Mouse (Mus musculus): ENCODE measurements at regions not wholly inside any gene's neighbourhood (a gene's known extent, or its start where the extent isn't known, plus 50 kb on each side); places are given as distances from the start of the nearest gene placed in this dataset.
"Not testable (repeated sequence)": the region's sequence is repeated elsewhere in the genome, so short reads cannot be mapped to it uniquely, and the experiment has no call there.

GRCm38 (mm10) chr13:52296541-52297276 lies 234.4 kb downstream of the Diras2 start:
- no peaks in the 10 kb centered on the region for H3K36me3 ChIP-seq
- H3K9me3 ChIP-seq: no peaks in the 10 kb centered on the region
- no peak for ATAC-seq (ENCODE audit: insufficient read depth, low FRiP score, low read depth)
- no peaks in the 10 kb centered on the region for H3K27me3 ChIP-seq (replicated peaks)
- no peak overlapping the region for H3K4me2 ChIP-seq
- no peak overlapping the region for H3K4me3 ChIP-seq (replicated peaks)
- no peak overlapping the region for H3K9ac ChIP-seq
- H3K4me1 ChIP-seq: no peaks in the 10 kb centered on the region
- WGBS: 78% methylated on average over 9 of the region's 9 CpGs
- no peak overlapping the region for H3K27ac ChIP-seq

- Histone ChIP-seq H3K4me2 (no peak overlapping the region), H3K36me3 (no peaks in the 10 kb centered on the region), H3K9ac (no peak overlapping the region), H3K9me3 (no peaks in the 10 kb centered on the region), H3K4me1 (no peaks in the 10 kb centered on the region), H3K27ac (no peak overlapping the region), H3K27me3 (replicated peaks) (no peaks in the 10 kb centered on the region), H3K4me3 (replicated peaks) (no peak overlapping the region)
- whole genome bisulfite sequencing: 84% methylated on average over 7 of the region's 7 CpGs
- no peak for ATAC-seq (ENCODE audit: insufficient read depth, low FRiP score, low read depth)
These were observed 233.8 kb downstream of the Diras2 start for GRCm38 (mm10) chr13:52297277-52297623.

GRCm38 (mm10) chr13:52298362-52298761 lies 232.7 kb downstream of the Diras2 start:
- Histone ChIP-seq H3K36me3 (no peaks in the 10 kb centered on the region), H3K4me1 (no peaks in the 10 kb centered on the region), H3K27me3 (replicated peaks) (no peaks in the 10 kb centered on the region), H3K27ac (no peak overlapping the region), H3K4me2 (no peak overlapping the region), H3K9me3 (no peaks in the 10 kb centered on the region), H3K4me3 (replicated peaks) (no peak overlapping the region), H3K9ac (no peak overlapping the region)
- ATAC-seq (ENCODE audit: insufficient read depth, low FRiP score, low read depth): no peak
- WGBS: 67% methylated on average over 5 of the region's 5 CpGs

- not testable (repeated sequence) for H3K4me2 ChIP-seq; H3K9ac ChIP-seq; ATAC-seq (ENCODE audit: insufficient read depth, low FRiP score, low read depth); H3K36me3 ChIP-seq; H3K9me3 ChIP-seq; H3K4me3 ChIP-seq (replicated peaks); H3K27ac ChIP-seq; H3K27me3 ChIP-seq (replicated peaks); H3K4me1 ChIP-seq
These were observed 225.8 kb downstream of the Diras2 start for GRCm38 (mm10) chr13:52305328-52305727.

- Histone ChIP-seq H3K36me3 (no peaks in the 10 kb centered on the region), H3K9ac (no peak overlapping the region), H3K4me3 (replicated peaks) (no peak overlapping the region), H3K4me2 (no peak overlapping the region), H3K27me3 (replicated peaks) (no peaks in the 10 kb centered on the region), H3K27ac (no peak overlapping the region), H3K4me1 (no peaks in the 10 kb centered on the region), H3K9me3 (no peaks in the 10 kb centered on the region)
- ATAC-seq (ENCODE audit: insufficient read depth, low FRiP score, low read depth): no peak
- 51% methylated on average over 9 of the region's 9 CpGs for WGBS
These were observed 224.2 kb downstream of the Diras2 start for GRCm38 (mm10) chr13:52306783-52307440.

- H3K27ac ChIP-seq: no peak overlapping the region
- WGBS: 40% methylated on average over 2 of the region's 2 CpGs
- H3K4me3 ChIP-seq (replicated peaks): no peak overlapping the region
- no peaks in the 10 kb centered on the region for H3K36me3 ChIP-seq
- no peaks in the 10 kb centered on the region for H3K9me3 ChIP-seq
- H3K27me3 ChIP-seq (replicated peaks): no peaks in the 10 kb centered on the region
- H3K4me2 ChIP-seq: no peak overlapping the region
- ATAC-seq (ENCODE audit: insufficient read depth, low FRiP score, low read depth): no peak
- no peak overlapping the region for H3K9ac ChIP-seq
- H3K4me1 ChIP-seq: no peaks in the 10 kb centered on the region
These were observed 220.1 kb downstream of the Diras2 start for GRCm38 (mm10) chr13:52310954-52311353.

GRCm38 (mm10) chr13:52318276-52318675 lies 212.8 kb downstream of the Diras2 start:
- H3K27me3 ChIP-seq (replicated peaks): no peaks in the 10 kb centered on the region
- H3K27ac ChIP-seq: no peak overlapping the region
- H3K4me3 ChIP-seq (replicated peaks): no peak overlapping the region
- no peak overlapping the region for H3K4me2 ChIP-seq
- no peak overlapping the region for H3K9ac ChIP-seq
- H3K36me3 ChIP-seq: no peaks in the 10 kb centered on the region
- H3K9me3 ChIP-seq: no peaks in the 10 kb centered on the region
- no peak for ATAC-seq (ENCODE audit: insufficient read depth, low FRiP score, low read depth)
- no peaks in the 10 kb centered on the region for H3K4me1 ChIP-seq
- WGBS: 90% methylated on average over 2 of the region's 2 CpGs

- no peaks in the 10 kb centered on the region for H3K9me3 ChIP-seq
- ATAC-seq (ENCODE audit: insufficient read depth, low FRiP score, low read depth): no peak
- H3K36me3 ChIP-seq: no peaks in the 10 kb centered on the region
- no peak overlapping the region for H3K27ac ChIP-seq
- no peak overlapping the region for H3K4me2 ChIP-seq
- H3K27me3 ChIP-seq (replicated peaks): no peaks in the 10 kb centered on the region
- no peak overlapping the region for H3K9ac ChIP-seq
- no peaks in the 10 kb centered on the region for H3K4me1 ChIP-seq
- 56% methylated on average over 3 of the region's 3 CpGs for WGBS
- H3K4me3 ChIP-seq (replicated peaks): no peak overlapping the region
These were observed 207.4 kb downstream of the Diras2 start for GRCm38 (mm10) chr13:52323691-52324090.

GRCm38 (mm10) chr13:52324378-52324777 lies 206.7 kb downstream of the Diras2 start:
- not testable (repeated sequence) for ATAC-seq (ENCODE audit: insufficient read depth, low FRiP score, low read depth); H3K4me2 ChIP-seq; H3K27ac ChIP-seq; H3K9ac ChIP-seq; H3K27me3 ChIP-seq (replicated peaks); H3K9me3 ChIP-seq; H3K4me3 ChIP-seq (replicated peaks); H3K36me3 ChIP-seq; H3K4me1 ChIP-seq
- 77% methylated on average over 3 of the region's 3 CpGs for WGBS

GRCm38 (mm10) chr13:52325647-52326046 lies 205.4 kb downstream of the Diras2 start:
- H3K9ac ChIP-seq; H3K4me3 ChIP-seq (replicated peaks); H3K27ac ChIP-seq; ATAC-seq (ENCODE audit: insufficient read depth, low FRiP score, low read depth); H3K36me3 ChIP-seq; H3K27me3 ChIP-seq (replicated peaks); H3K9me3 ChIP-seq; H3K4me1 ChIP-seq; H3K4me2 ChIP-seq: not testable (repeated sequence)
- WGBS: 72% methylated on average over 6 of the region's 6 CpGs

- Histone ChIP-seq H3K4me2 (no peak overlapping the region), H3K27ac (no peak overlapping the region), H3K27me3 (replicated peaks) (no peaks in the 10 kb centered on the region), H3K4me1 (no peaks in the 10 kb centered on the region), H3K9ac (no peak overlapping the region), H3K4me3 (replicated peaks) (no peak overlapping the region), H3K36me3 (no peaks in the 10 kb centered on the region), H3K9me3 (no peaks in the 10 kb centered on the region)
- 85% methylated on average over 9 of the region's 9 CpGs for WGBS
- ATAC-seq (ENCODE audit: insufficient read depth, low FRiP score, low read depth): no peak
These were observed 203.3 kb downstream of the Diras2 start for GRCm38 (mm10) chr13:52327734-52328133.

GRCm38 (mm10) chr13:52328766-52329165 lies 202.3 kb downstream of the Diras2 start:
- ATAC-seq (ENCODE audit: insufficient read depth, low FRiP score, low read depth): no peak
- 64% methylated on average over 8 of the region's 8 CpGs for WGBS
- Histone ChIP-seq H3K4me2 (no peak overlapping the region), H3K36me3 (no peaks in the 10 kb centered on the region), H3K4me1 (no peaks in the 10 kb centered on the region), H3K4me3 (replicated peaks) (no peak overlapping the region), H3K9me3 (no peaks in the 10 kb centered on the region), H3K9ac (no peak overlapping the region), H3K27me3 (replicated peaks) (no peaks in the 10 kb centered on the region), H3K27ac (no peak overlapping the region)

GRCm38 (mm10) chr13:52331068-52331467 lies 200.0 kb downstream of the Diras2 start:
- no peak overlapping the region for H3K4me3 ChIP-seq (replicated peaks)
- no peak overlapping the region for H3K4me2 ChIP-seq
- H3K4me1 ChIP-seq: no peaks in the 10 kb centered on the region
- no peak overlapping the region for H3K9ac ChIP-seq
- no peaks in the 10 kb centered on the region for H3K9me3 ChIP-seq
- H3K27me3 ChIP-seq (replicated peaks): no peaks in the 10 kb centered on the region
- no peaks in the 10 kb centered on the region for H3K36me3 ChIP-seq
- no peak for ATAC-seq (ENCODE audit: insufficient read depth, low FRiP score, low read depth)
- H3K27ac ChIP-seq: no peak overlapping the region
- WGBS: 85% methylated on average over 5 of the region's 5 CpGs
